Mouse (Mus musculus): ENCODE data around the gene Glcci1. TPM values are rescaled to one million over a fixed set of nuclear protein-coding genes. Genes with fewer than 3 reads are reported as not detected.

The Glcci1 gene
- total and polyA plus RNA-seq, 3 experiments: 1.9 to 3.5 (median 2.4) TPM

DNA sequence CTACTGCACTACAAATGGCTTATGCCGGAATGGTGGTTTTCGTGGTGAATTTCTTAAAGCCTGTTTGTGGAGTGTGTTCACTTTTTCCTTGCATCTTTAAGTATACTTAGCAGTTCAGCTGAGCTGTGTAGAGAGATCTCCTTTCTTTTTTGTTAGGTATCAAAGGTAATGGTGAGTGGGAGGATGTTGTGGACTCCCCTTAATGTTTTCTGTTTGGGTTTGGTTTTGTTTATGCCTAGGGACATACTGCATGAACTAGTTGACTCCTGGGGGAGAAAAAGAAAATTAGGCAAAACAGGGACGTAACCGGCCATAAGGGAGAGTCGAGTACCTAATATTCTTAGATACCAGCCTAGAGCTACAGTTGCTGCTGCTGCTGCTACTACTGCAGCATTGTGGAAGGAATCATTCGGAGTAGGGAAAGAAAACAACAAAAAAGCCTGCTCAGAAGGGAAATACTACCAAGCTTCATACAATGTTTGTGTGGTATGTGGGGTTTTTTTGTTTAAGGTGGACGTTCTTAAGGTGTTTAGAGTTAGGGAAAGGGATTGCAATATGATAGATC, 1.5 kb downstream of the Glcci1 start:
- Histone ChIP-seq H3K27me3 (replicated peaks) (no peaks in the 10 kb centered on the region), H3K9ac (ENCODE audit: insufficient read depth, low read depth) (peak overlapping the region; percentile 93), H3K27ac (ENCODE audit: insufficient read depth, low read depth) (0 out of 2 replicates have a peak overlapping the region, but pooled peaks have one; percentile 11), H3K36me3 (replicated peaks in 1 of 2; ENCODE audit: control insufficient read depth in 1 of 2, insufficient read depth in 1 of 2, low read length in 1 of 2) (no peaks in the 10 kb centered on the region), H3K4me3 (replicated peaks in 1 of 3; ENCODE audit: low read depth in 2 of 3, low read length in 2 of 3, poor library complexity in 1 of 3) (peak overlapping the region; percentile 81 to 95 (median 89)), H3K79me2 (replicated peaks; ENCODE audit: control insufficient read depth, extremely low read depth, insufficient read depth, poor library complexity, severe bottlenecking) (peaks cover 31% of the 10 kb centered on the region), H3K4me1 (ENCODE audit: control insufficient read depth in 1 of 2, insufficient read depth in 2 of 2) (peaks cover 5 to 43% of the 10 kb centered on the region in 2 experiments; a peak in 3 of 4 replicates), H3K9me3 (replicated peaks; ENCODE audit: low read length) (no peaks in the 10 kb centered on the region), H3K4me2 (ENCODE audit: insufficient read depth, low read depth, poor library complexity, severe bottlenecking) (peak overlapping the region; percentile 97)
- dilution Hi-C loops (cut with MboI; ENCODE audit: extremely low pct_ligation_motif_present, extremely low pct_unique_long_range_greater_than_20kb, low sequenced_read_pairs) (no loop called here), in situ Hi-C loops (cut with MboI; ENCODE audit: low pct_ligation_motif_present, low pct_unique_long_range_greater_than_20kb, low sequenced_read_pairs) (no loop called here)
- TF ChIP-seq CHD1 (IDR thresholded peaks at IDR 0.05; ENCODE audit: low read depth, low read length) (0 out of 2 replicates have a peak, but pooled peaks have one; percentile 51), IRF4 (IDR thresholded peaks at IDR 0.05; ENCODE audit: low read depth, low read length) (no peak), SIN3A (IDR thresholded peaks at IDR 0.05; ENCODE audit: low read length) (peak; percentile 47)
- DNase-seq (ENCODE audit: extremely low read depth): no peak

- Histone ChIP-seq H3K4me2 (ENCODE audit: insufficient read depth, low read depth, poor library complexity, severe bottlenecking) (peak overlapping the region; percentile 97), H3K27me3 (replicated peaks) (no peaks in the 10 kb centered on the region), H3K36me3 (replicated peaks in 1 of 2; ENCODE audit: control insufficient read depth in 1 of 2, insufficient read depth in 1 of 2, low read length in 1 of 2) (no peaks in the 10 kb centered on the region), H3K4me1 (ENCODE audit: control insufficient read depth in 1 of 2, insufficient read depth in 2 of 2) (peaks cover 5 to 38% of the 10 kb centered on the region in 2 experiments; a peak in 3 of 4 replicates), H3K4me3 (replicated peaks in 1 of 3; ENCODE audit: low read depth in 2 of 3, low read length in 2 of 3, poor library complexity in 1 of 3) (peak overlapping the region; percentile 81 to 95 (median 89)), H3K79me2 (replicated peaks; ENCODE audit: control insufficient read depth, extremely low read depth, insufficient read depth, poor library complexity, severe bottlenecking) (peaks cover 31% of the 10 kb centered on the region), H3K9ac (ENCODE audit: insufficient read depth, low read depth) (peak overlapping the region; percentile 93; the same call in 1 of the 2 replicates), H3K9me3 (replicated peaks; ENCODE audit: low read length) (no peaks in the 10 kb centered on the region), H3K27ac (ENCODE audit: insufficient read depth, low read depth) (no peak overlapping the region)
- TF ChIP-seq KAT2A (IDR thresholded peaks at IDR 0.05; ENCODE audit: insufficient replicate concordance, low read length) (no peak), BHLHE40 (IDR thresholded peaks at IDR 0.05; ENCODE audit: low read depth, low read length) (no peak), MXI1 (IDR thresholded peaks at IDR 0.05; ENCODE audit: low read depth, low read length) (0 out of 2 replicates have a peak, but pooled peaks have one; percentile 12), GABPA (IDR thresholded peaks at IDR 0.05; ENCODE audit: insufficient replicate concordance, low read depth, low read length) (no peak)
- dilution Hi-C loops (cut with MboI; ENCODE audit: extremely low pct_ligation_motif_present, extremely low pct_unique_long_range_greater_than_20kb, low sequenced_read_pairs): no loop called here
- in situ Hi-C loops (cut with MboI; ENCODE audit: low pct_ligation_motif_present, low pct_unique_long_range_greater_than_20kb, low sequenced_read_pairs): no loop called here
- no peak for DNase-seq (ENCODE audit: extremely low read depth)
Observed at GRCm38 (mm10) chr6:8511447-8511846, 2.0 kb downstream of the Glcci1 start.

GRCm38 (mm10) chr6:8512416-8512815, 3.0 kb downstream of the Glcci1 start:
- peak; percentile 61; the same call in 1 of the 2 replicates for TF ChIP-seq MXI1 (IDR thresholded peaks at IDR 0.05; ENCODE audit: low read depth, low read length)
- TF ChIP-seq BHLHE40 (IDR thresholded peaks at IDR 0.05; ENCODE audit: low read depth, low read length): no peak
- TF ChIP-seq SMC3 (IDR thresholded peaks at IDR 0.05; ENCODE audit: low read depth, low read length): peak; percentile 11; the same call in 1 of the 2 replicates
- 0 out of 2 replicates have a peak, but pooled peaks have one; percentile 33 for TF ChIP-seq ELF1 (IDR thresholded peaks at IDR 0.05; ENCODE audit: low read depth, low read length)
- peak; percentile 34; the same call in 1 of the 2 replicates for TF ChIP-seq MEF2A (IDR thresholded peaks at IDR 0.05; ENCODE audit: borderline replicate concordance, low read depth, low read length)
- TF ChIP-seq SIN3A (IDR thresholded peaks at IDR 0.05; ENCODE audit: low read length): 0 out of 2 replicates have a peak, but pooled peaks have one; percentile 60
- no peak for TF ChIP-seq HCFC1 (IDR thresholded peaks at IDR 0.05; ENCODE audit: low read depth, low read length)
- TF ChIP-seq TBP (conservative IDR thresholded peaks at IDR 0.05; ENCODE audit: low read depth, low read length): no peak
- TF ChIP-seq IRF4 (IDR thresholded peaks at IDR 0.05; ENCODE audit: low read depth, low read length): peak; percentile 44; the same call in 1 of the 2 replicates
- peak; percentile 34; the same call in 1 of the 2 replicates for TF ChIP-seq ETS1 (conservative IDR thresholded peaks at IDR 0.05; ENCODE audit: low read depth, low read length)
- no peak for TF ChIP-seq UBTF (IDR thresholded peaks at IDR 0.05; ENCODE audit: low read depth, low read length)
- Histone ChIP-seq H3K9ac (ENCODE audit: insufficient read depth, low read depth) (peak overlapping the region; percentile 93; the same call in 1 of the 2 replicates), H3K4me3 (replicated peaks in 1 of 3; ENCODE audit: low read depth in 2 of 3, low read length in 2 of 3, poor library complexity in 1 of 3) (peak overlapping the region; percentile 56 to 95 (median 81)), H3K9me3 (replicated peaks; ENCODE audit: low read length) (no peaks in the 10 kb centered on the region), H3K27ac (ENCODE audit: insufficient read depth, low read depth) (no peak overlapping the region), H3K79me2 (replicated peaks; ENCODE audit: control insufficient read depth, extremely low read depth, insufficient read depth, poor library complexity, severe bottlenecking) (peaks cover 31% of the 10 kb centered on the region), H3K27me3 (replicated peaks) (no peaks in the 10 kb centered on the region), H3K4me1 (ENCODE audit: control insufficient read depth in 1 of 2, insufficient read depth in 2 of 2) (peaks cover 2 to 32% of the 10 kb centered on the region in 2 experiments; a peak in 2 of 4 replicates), H3K36me3 (replicated peaks in 1 of 2; ENCODE audit: control insufficient read depth in 1 of 2, insufficient read depth in 1 of 2, low read length in 1 of 2) (no peaks in the 10 kb centered on the region), H3K4me2 (ENCODE audit: insufficient read depth, low read depth, poor library complexity, severe bottlenecking) (peak overlapping the region; percentile 83)
- in situ Hi-C loops (cut with MboI; ENCODE audit: low pct_ligation_motif_present, low pct_unique_long_range_greater_than_20kb, low sequenced_read_pairs) (no loop called here), dilution Hi-C loops (cut with MboI; ENCODE audit: extremely low pct_ligation_motif_present, extremely low pct_unique_long_range_greater_than_20kb, low sequenced_read_pairs) (no loop called here)
- DNase-seq (ENCODE audit: extremely low read depth): peak; percentile 48
